Mouse (Mus musculus) ovary, postnatal 14 days (tissue): ENCODE data around the gene Ly6g6c.
A peak's percentile ranks its signal among the peaks of the same experiment; 100 is the strongest.

Experiments
- DNase-seq: peaks from one replicate; pipeline ENCODE4 v3.0.0; 2022; ENCODE audit warnings: low spot score

Gene Ly6g6c

GRCm38 (mm10) chr17:35064951-35065947, at the start of gene Ly6g6c:
Ly6g6c (plus strand) TSS chr17:35065388.
- no peak for DNase-seq

GRCm38 (mm10) chr17:35016376-35016775, 48.8 kb upstream of the Ly6g6c start, which contains the start of gene Vwa7:
Vwa7 (plus strand) TSS chr17:35016579.
- no peak for DNase-seq

GRCm38 (mm10) chr17:35016791-35017705, 48.1 kb upstream of the Ly6g6c start:
- DNase-seq: no peak

- DNase-seq: no peak
These were observed 47.5 kb upstream of the Ly6g6c start for GRCm38 (mm10) chr17:35017706-35018030.

- DNase-seq: no peak
These were observed 47.0 kb upstream of the Ly6g6c start for GRCm38 (mm10) chr17:35018171-35018570.

GRCm38 (mm10) chr17:35019894-35020293, 45.3 kb upstream of the Ly6g6c start:
- DNase-seq: no peak

GRCm38 (mm10) chr17:35020551-35020950, 44.6 kb upstream of the Ly6g6c start:
- DNase-seq: no peak

- peak; percentile 93 for DNase-seq
These were observed 43.9 kb upstream of the Ly6g6c start for GRCm38 (mm10) chr17:35021163-35021808.

GRCm38 (mm10) chr17:35021842-35022477, 43.2 kb upstream of the Ly6g6c start:
- no peak for DNase-seq

GRCm38 (mm10) chr17:35022541-35023060, 42.6 kb upstream of the Ly6g6c start:
- DNase-seq: no peak

- no peak for DNase-seq
These were observed 42.0 kb upstream of the Ly6g6c start for GRCm38 (mm10) chr17:35023221-35023620.

- no peak for DNase-seq
These were observed 41.4 kb upstream of the Ly6g6c start for GRCm38 (mm10) chr17:35023756-35024155.

- no peak for DNase-seq
These were observed 40.9 kb upstream of the Ly6g6c start for GRCm38 (mm10) chr17:35024261-35024660.

- DNase-seq: no peak
These were observed 40.3 kb upstream of the Ly6g6c start for GRCm38 (mm10) chr17:35024691-35025488.

- DNase-seq: no peak
These were observed 39.0 kb upstream of the Ly6g6c start for GRCm38 (mm10) chr17:35026206-35026605.

- no peak for DNase-seq
These were observed 37.7 kb upstream of the Ly6g6c start, which contains the start of gene Sapcd1 for GRCm38 (mm10) chr17:35027277-35028068. Sapcd1 (minus strand) TSS chr17:35028016.

- DNase-seq: no peak
These were observed 36.9 kb upstream of the Ly6g6c start for GRCm38 (mm10) chr17:35028315-35028714.

- DNase-seq: no peak
These were observed 35.3 kb upstream of the Ly6g6c start for GRCm38 (mm10) chr17:35029691-35030532.

GRCm38 (mm10) chr17:35031272-35031671, 33.9 kb upstream of the Ly6g6c start:
- no peak for DNase-seq
